Mouse (Mus musculus) myocyte (in vitro differentiated cells): ENCODE results near the gene Rab44.

Experiments
- CEBPB ChIP-seq: IDR thresholded peaks from 2 replicates; pipeline ENCODE4 v1.6.1; 2011; ENCODE audit warnings: mild to moderate bottlenecking, moderate library complexity; ENCODE audit not compliant: poor library complexity, insufficient read depth, severe bottlenecking
- MAX ChIP-seq: IDR thresholded peaks from one replicate; pipeline ENCODE4 v1.6.1; 2011; ENCODE audit warnings: low read depth, mild to moderate bottlenecking, control low read depth
- MYOD1 ChIP-seq, 3 experiments: IDR thresholded peaks; one replicate each; pipeline ENCODE4 v1.6.1; 2011; ENCODE audit warnings: control low read depth in 2 of 3, low read depth in 2 of 3, mild to moderate bottlenecking in 2 of 3, moderate library complexity in 1 of 3; ENCODE audit not compliant: insufficient read length in 2 of 3, control insufficient read depth in 1 of 3
- POLR2A ChIP-seq: IDR thresholded peaks from one replicate; pipeline ENCODE4 v1.6.1; 2011; ENCODE audit warnings: low read depth, mild to moderate bottlenecking, control low read depth, moderate library complexity; ENCODE audit not compliant: insufficient read length
- POLR2AphosphoS2 ChIP-seq: IDR thresholded peaks from one replicate; pipeline ENCODE4 v1.6.1; 2011; ENCODE audit warnings: low read depth, control low read depth; ENCODE audit not compliant: insufficient read length
- USF1 ChIP-seq: IDR thresholded peaks from one replicate; pipeline ENCODE4 v1.6.1; 2011; ENCODE audit warnings: low read depth, mild to moderate bottlenecking, control low read depth, moderate library complexity

GRCm38 (mm10) chr17:29183162-29183561 is 69.2 kb downstream of the Rab44 start:
- TF ChIP-seq MYOD1 (IDR thresholded peaks at IDR 0.05; ENCODE audit: control insufficient read depth in 1 of 3, insufficient read length in 2 of 3, low read depth in 2 of 3) (no peak), USF1 (no peak), POLR2A (no peak), MAX (no peak), CEBPB (no peak), POLR2AphosphoS2 (no peak)
